Mouse (Mus musculus) spleen, adult 12 weeks (tissue): ENCODE results near the gene Efna2.

Experiments
- DNase-seq: peaks from one replicate; pipeline ENCODE4 v3.0.0; 2022; ENCODE audit warnings: low spot score

Efna2 gene

GRCm38 (mm10) chr10:80236145-80236825 lies 57.0 kb downstream of the Efna2 start:
- no peak for DNase-seq

GRCm38 (mm10) chr10:80237020-80237419 lies 57.7 kb downstream of the Efna2 start:
- DNase-seq, result no peak

- DNase-seq, result no peak
Measured at GRCm38 (mm10) chr10:80238306-80238705, 59.0 kb downstream of the Efna2 start.
